Mouse (Mus musculus): ENCODE measurements at regions not wholly inside any gene's neighbourhood (a gene's known extent, or its start where the extent isn't known, plus 50 kb on each side); places are given as distances from the start of the nearest gene placed in this dataset.
"Not testable (repeated sequence)": the region's sequence is repeated elsewhere in the genome, so short reads cannot be mapped to it uniquely, and the experiment has no call there.

DNA sequence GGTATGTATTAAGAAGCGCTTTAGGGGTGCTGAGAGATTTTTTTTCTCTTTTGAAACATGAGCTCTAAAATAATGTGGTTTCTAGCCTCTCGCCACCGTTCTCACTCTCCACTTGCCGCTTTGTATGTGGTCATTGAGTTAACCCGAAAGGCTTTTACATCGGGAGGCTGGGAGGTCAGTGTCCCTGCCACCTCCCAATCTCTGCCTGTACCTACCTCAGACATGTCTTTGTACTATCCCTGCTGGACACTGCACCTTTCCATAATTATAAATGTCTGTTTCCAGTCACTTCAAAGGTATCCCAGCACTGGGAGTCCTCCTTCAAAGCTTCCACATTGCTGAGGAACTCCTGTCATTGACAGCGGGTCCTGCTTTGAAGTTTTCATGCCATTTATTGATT lies 347.6 kb upstream of the Tbc1d2b start:
- DNase-seq = no peak

GRCm38 (mm10) chr9:90597894-90598293 lies 327.3 kb upstream of the Tbc1d2b start:
- no peak for DNase-seq

- no peak for DNase-seq
These were observed 286.1 kb upstream of the Tbc1d2b start for GRCm38 (mm10) chr9:90556742-90557141.

- no peak for DNase-seq
These were observed 285.6 kb upstream of the Tbc1d2b start for GRCm38 (mm10) chr9:90556216-90556615.

DNA sequence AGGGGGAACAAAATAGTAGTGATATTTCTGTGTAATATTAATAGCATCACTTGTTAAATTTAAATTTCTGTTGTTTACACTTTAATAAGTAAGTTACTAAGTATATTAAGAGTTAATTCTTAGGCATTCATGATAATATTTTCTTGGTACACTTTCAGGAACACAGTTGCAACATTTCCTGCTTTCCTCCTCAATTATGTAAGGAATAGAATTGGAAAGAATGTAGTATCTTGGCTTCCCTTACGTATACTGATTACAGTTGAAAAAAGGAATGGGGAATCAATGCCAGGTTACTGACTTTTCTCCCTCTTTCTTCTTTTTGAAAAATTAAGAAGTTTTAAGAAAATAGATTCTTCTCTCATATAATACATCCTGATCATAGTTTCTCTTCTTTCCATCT lies 277.3 kb upstream of the Tbc1d2b start:
- DNase-seq = no peak

GRCm38 (mm10) chr9:90546720-90547119 lies 276.1 kb upstream of the Tbc1d2b start:
- DNase-seq = no peak

DNA sequence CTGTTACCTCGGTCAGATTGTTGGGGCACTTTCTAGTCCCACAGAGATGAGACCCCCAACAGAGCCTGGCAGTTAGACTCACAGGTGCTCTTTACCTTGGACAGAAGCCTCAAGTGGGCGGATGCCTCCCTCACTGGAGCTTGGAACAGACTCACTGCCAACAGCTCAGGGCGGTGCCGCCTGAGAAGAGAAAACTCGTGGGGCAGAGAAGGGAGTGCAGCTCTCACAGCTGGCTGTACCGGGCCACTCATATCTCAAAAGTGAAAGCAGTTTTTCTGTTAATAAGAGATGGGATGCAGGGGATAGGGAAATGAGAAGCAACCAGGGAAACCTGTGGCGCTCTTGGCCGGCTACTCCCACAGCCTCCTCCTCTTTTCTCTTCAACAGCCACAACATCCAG lies 267.1 kb upstream of the Tbc1d2b start:
- DNase-seq = not testable (repeated sequence)

DNA sequence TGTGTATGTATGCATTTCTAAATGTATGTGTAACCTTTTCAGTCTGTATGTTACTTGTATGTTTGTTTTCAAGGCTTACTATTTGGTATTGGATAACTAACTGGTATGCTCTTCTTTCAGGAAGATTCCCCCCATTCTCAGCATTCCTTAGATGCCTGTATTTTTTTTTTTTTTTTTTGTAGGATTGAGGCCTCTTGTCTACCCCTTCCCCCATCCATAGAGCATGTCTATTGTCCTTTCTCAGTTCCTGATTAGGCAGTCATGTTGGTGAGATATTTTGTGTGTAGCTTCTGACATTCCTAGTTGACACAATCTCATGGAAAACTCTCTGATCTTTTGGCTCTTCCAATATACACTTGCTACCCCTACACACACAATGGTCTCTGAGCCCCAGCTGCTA lies 262.8 kb upstream of the Tbc1d2b start:
- DNase-seq = no peak

- DNase-seq = no peak
These were observed 250.6 kb upstream of the Tbc1d2b start for GRCm38 (mm10) chr9:90521186-90521585.

GRCm38 (mm10) chr9:90494888-90495287 lies 224.3 kb upstream of the Tbc1d2b start:
- no peak for DNase-seq

- DNase-seq = no peak
These were observed 220.1 kb upstream of the Tbc1d2b start for GRCm38 (mm10) chr9:90490561-90491152.

GRCm38 (mm10) chr9:90450579-90450978 lies 180.0 kb upstream of the Tbc1d2b start:
- DNase-seq = no peak

GRCm38 (mm10) chr9:90446957-90447356 lies 176.4 kb upstream of the Tbc1d2b start:
- DNase-seq = peak; percentile 20

GRCm38 (mm10) chr9:90434902-90435301 lies 164.3 kb upstream of the Tbc1d2b start:
- no peak for DNase-seq

- no peak for DNase-seq
These were observed 160.3 kb upstream of the Tbc1d2b start for GRCm38 (mm10) chr9:90430898-90431297.

- no peak for DNase-seq
These were observed 151.1 kb upstream of the Tbc1d2b start for GRCm38 (mm10) chr9:90421662-90422061.

GRCm38 (mm10) chr9:90419762-90420541 lies 149.3 kb upstream of the Tbc1d2b start:
- no peak for DNase-seq

- no peak for DNase-seq
These were observed 138.2 kb upstream of the Tbc1d2b start for GRCm38 (mm10) chr9:90408789-90409188.

GRCm38 (mm10) chr9:90407573-90407972 lies 137.0 kb upstream of the Tbc1d2b start:
- no peak for DNase-seq

DNA sequence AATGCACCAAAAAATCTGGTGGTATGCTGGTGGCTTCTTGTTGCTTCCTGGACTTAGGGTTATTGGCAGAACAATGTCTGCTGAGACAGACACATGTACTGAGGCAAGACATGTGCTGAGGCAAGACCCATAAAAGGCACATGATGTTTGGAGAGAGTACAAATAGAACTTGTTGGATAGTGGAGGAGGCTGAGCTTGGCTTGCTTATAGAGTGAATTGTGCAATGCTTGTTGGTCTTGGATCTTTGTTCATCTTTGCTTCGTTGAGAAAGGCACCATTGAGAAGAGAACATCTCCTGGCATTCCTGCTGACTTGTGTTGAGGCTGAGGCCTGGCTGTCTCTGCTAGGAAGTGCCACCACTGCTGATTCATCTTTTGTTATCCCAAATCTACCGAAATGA lies 117.8 kb upstream of the Tbc1d2b start:
- no peak for DNase-seq

- DNase-seq = peak; percentile 33
These were observed 114.4 kb upstream of the Tbc1d2b start for GRCm38 (mm10) chr9:90385047-90385446.

DNA sequence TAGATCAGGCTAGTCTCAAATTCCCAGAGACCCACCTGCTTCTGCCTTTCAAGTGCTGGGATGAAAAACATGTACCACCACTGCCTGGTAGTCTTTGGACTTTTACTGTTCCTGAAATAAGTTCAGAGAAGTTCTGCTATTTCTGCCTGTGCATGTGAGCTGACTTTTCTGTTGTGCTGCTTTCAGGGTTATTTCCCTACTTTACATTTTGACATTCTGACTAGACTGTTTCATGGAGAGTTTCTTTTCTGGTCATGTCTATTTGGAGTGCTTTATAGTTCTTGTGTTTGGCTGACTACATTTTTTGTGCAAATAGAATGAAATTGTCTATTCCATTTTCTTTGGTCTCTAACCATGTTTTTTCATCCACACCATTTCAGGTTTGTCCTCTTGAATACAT lies 109.5 kb upstream of the Tbc1d2b start:
- no peak for DNase-seq

- DNase-seq = peak; percentile 12
These were observed 99.0 kb upstream of the Tbc1d2b start for GRCm38 (mm10) chr9:90369568-90369967.

DNA sequence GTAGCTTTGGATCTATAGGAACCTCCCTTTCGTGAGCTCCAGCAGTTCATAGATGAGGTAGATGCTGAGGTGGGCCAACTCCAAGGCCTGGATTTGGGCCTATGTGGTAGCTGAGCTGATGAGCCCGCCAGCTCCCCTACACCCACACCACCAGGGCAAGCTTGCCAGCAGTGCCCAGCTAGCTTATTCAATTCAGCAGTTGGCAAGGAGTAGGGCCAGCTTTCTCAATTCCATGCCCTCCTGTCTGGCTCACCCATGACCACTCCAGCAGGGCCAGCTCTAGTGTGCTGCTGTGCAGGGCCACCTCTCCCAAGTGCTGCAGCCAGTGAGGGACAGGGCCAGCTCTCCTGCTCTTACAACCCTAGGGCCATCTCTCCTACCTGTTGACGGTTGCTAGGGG lies 97.1 kb upstream of the Tbc1d2b start:
- DNase-seq = no peak

GRCm38 (mm10) chr9:90326531-90326930 lies 55.9 kb upstream of the Tbc1d2b start:
- DNase-seq = no peak
